14 mouse cellular contexts compared by ENCODE assay signal in genomic region chr12:45082379-45083144, GRCm38 (mm10).
"Had no signal": no experiment of that assay in that cellular context is flagged by ENCODE, and none has a peak within 500 bp of the region (broad histone marks: within the 10 kb centered on the region; RNA-seq: fewer than 3 reads in every experiment).

No protein-coding gene starts in this region.

- H3K27ac ChIP-seq: intestine, embryonic 15.5 days; layer of hippocampus, adult 2 months; limb, embryonic 13.5 days; liver, embryonic 14.5 days; midbrain, embryonic 10.5 days; neural tube, embryonic 13.5 days; stomach, embryonic 15.5 days had no signal

- H3K4me3 ChIP-seq: intestine, embryonic 15.5 days; layer of hippocampus, adult 2 months; limb, embryonic 13.5 days; midbrain, embryonic 10.5 days; neural tube, embryonic 13.5 days; stomach, embryonic 15.5 days had no signal

- H3K4me1 ChIP-seq: limb, embryonic 13.5 days; midbrain, embryonic 10.5 days; neural tube, embryonic 13.5 days; stomach, embryonic 15.5 days had no signal

- H3K9me3 ChIP-seq: intestine, embryonic 15.5 days; limb, embryonic 13.5 days; midbrain, embryonic 10.5 days; neural tube, embryonic 13.5 days; stomach, embryonic 15.5 days had no signal

- ATAC-seq: intestine, embryonic 15.5 days had no signal

- DNase-seq: kidney, adult 8-10 months; left cerebral cortex, postnatal 4 days; lung, adult 2 months; midbrain, embryonic 14.5 days; right cerebral cortex, postnatal 14 days; thymus, adult 2 months; thymus, postnatal 36 days had no signal

- H3K36me3 ChIP-seq: intestine, embryonic 15.5 days; limb, embryonic 13.5 days; midbrain, embryonic 10.5 days; neural tube, embryonic 13.5 days; stomach, embryonic 15.5 days had no signal

- H3K4me2 ChIP-seq: intestine, embryonic 15.5 days; limb, embryonic 13.5 days; neural tube, embryonic 13.5 days; stomach, embryonic 15.5 days had no signal

- H3K27me3 ChIP-seq: intestine, embryonic 15.5 days; limb, embryonic 13.5 days; neural tube, embryonic 13.5 days; stomach, embryonic 15.5 days had no signal

- H3K9ac ChIP-seq: intestine, embryonic 15.5 days; limb, embryonic 13.5 days; liver, embryonic 14.5 days; neural tube, embryonic 13.5 days; stomach, embryonic 15.5 days had no signal
